Mouse (Mus musculus) C2C12 (cell line): Measurements from ENCODE around the gene Srrm3. TPM values are rescaled to one million over a fixed set of nuclear protein-coding genes. Genes with fewer than 3 reads are reported as not detected.

ENCODE experiments used
- H3K27me3 ChIP-seq: one replicate; pipeline ENCODE4 v1.6.1; 2011; ENCODE audit not compliant: control insufficient read depth, insufficient read depth, insufficient read length
- H3K36me3 ChIP-seq: one replicate; pipeline ENCODE4 v1.6.1; 2011; ENCODE audit not compliant: control insufficient read depth, insufficient read depth
- H3K4me3 ChIP-seq: one replicate; pipeline ENCODE4 v1.5.1; 2011; ENCODE audit warnings: mild to moderate bottlenecking, control low read depth; ENCODE audit not compliant: poor library complexity, insufficient read depth, severe bottlenecking
- H3K79me2 ChIP-seq: one replicate; pipeline ENCODE4 v1.6.1; 2011; ENCODE audit not compliant: control insufficient read depth, insufficient read depth
- H3K79me3 ChIP-seq: one replicate; pipeline ENCODE4 v1.6.1; 2011; ENCODE audit warnings: low read depth, control low read depth
- H3ac ChIP-seq: one replicate; pipeline ENCODE3; 2011; ENCODE audit warnings: low read depth; ENCODE audit not compliant: control insufficient read depth, insufficient read length
- CEBPB ChIP-seq: IDR thresholded peaks from one replicate; pipeline ENCODE4 v1.6.1; 2011; ENCODE audit warnings: low read depth, mild to moderate bottlenecking, control low read depth, moderate library complexity
- CTCF ChIP-seq: IDR thresholded peaks from one replicate; pipeline ENCODE4 v1.5.1; 2011; ENCODE audit not compliant: control insufficient read depth, insufficient read depth, insufficient read length
- FOSL1 ChIP-seq: IDR thresholded peaks from one replicate; pipeline ENCODE4 v1.8.0; 2011; ENCODE audit warnings: mild to moderate bottlenecking, low read length; ENCODE audit not compliant: poor library complexity, insufficient read depth, severe bottlenecking
- MAX ChIP-seq: IDR thresholded peaks from one replicate; pipeline ENCODE4 v1.6.1; 2011; ENCODE audit warnings: mild to moderate bottlenecking, control low read depth
- MYOD1 ChIP-seq: IDR thresholded peaks from one replicate; pipeline ENCODE4 v1.6.1; 2011; ENCODE audit warnings: low read depth; ENCODE audit not compliant: control insufficient read depth, insufficient read length
- MYOG ChIP-seq: IDR thresholded peaks from one replicate; pipeline ENCODE4 v1.6.1; 2011; ENCODE audit not compliant: control insufficient read depth, insufficient read length; ENCODE audit errors: extremely low read depth
- USF1 ChIP-seq: IDR thresholded peaks from one replicate; pipeline ENCODE4 v1.6.1; 2011; ENCODE audit warnings: low read depth, mild to moderate bottlenecking, control low read depth, moderate library complexity
- polyA plus RNA-seq: library from polyadenylated mRNA; unstranded; fragments of >200 nt; fragmentation: generic; extraction: Trizol; gene quantifications from one replicate; pipeline ENCODE4 v1.2.1, GENCODE M21; 2012; ENCODE audit warnings: missing spikeins

Srrm3 gene
- polyA plus RNA-seq, 1 experiment = not detected

- Histone ChIP-seq H3K36me3 (no peaks in the 10 kb centered on the region), H3K79me3 (no peaks in the 10 kb centered on the region), H3K27me3 (peaks cover 2% of the 10 kb centered on the region), H3ac (no peak overlapping the region), H3K4me3 (no peak overlapping the region), H3K79me2 (no peaks in the 10 kb centered on the region)
- no peak for TF ChIP-seq MYOD1
- no peak for TF ChIP-seq FOSL1
- TF ChIP-seq CTCF = no peak
- no peak for TF ChIP-seq MAX
- no peak for TF ChIP-seq USF1
- TF ChIP-seq CEBPB = no peak
- TF ChIP-seq MYOG = no peak
Measured at GRCm38 (mm10) chr5:135841651-135842050, 35.0 kb downstream of the Srrm3 start.

- no peak for TF ChIP-seq CEBPB
- no peak for TF ChIP-seq MYOD1
- no peak for TF ChIP-seq MYOG
- TF ChIP-seq CTCF = no peak
- TF ChIP-seq USF1 = no peak
- no peak for TF ChIP-seq MAX
- no peak for TF ChIP-seq FOSL1
- H3ac ChIP-seq = no peak overlapping the region
- no peaks in the 10 kb centered on the region for H3K36me3 ChIP-seq
- H3K79me2 ChIP-seq = no peaks in the 10 kb centered on the region
- H3K79me3 ChIP-seq = no peaks in the 10 kb centered on the region
- no peak overlapping the region for H3K4me3 ChIP-seq
- H3K27me3 ChIP-seq = peaks cover 9% of the 10 kb centered on the region
Measured at GRCm38 (mm10) chr5:135843418-135843817, 36.7 kb downstream of the Srrm3 start.

GRCm38 (mm10) chr5:135845676-135846320 lies 39.1 kb downstream of the Srrm3 start:
- no peaks in the 10 kb centered on the region for H3K79me2 ChIP-seq
- H3ac ChIP-seq = no peak overlapping the region
- H3K79me3 ChIP-seq = no peaks in the 10 kb centered on the region
- H3K4me3 ChIP-seq = no peak overlapping the region
- peaks cover 11% of the 10 kb centered on the region for H3K27me3 ChIP-seq
- H3K36me3 ChIP-seq = no peaks in the 10 kb centered on the region
- TF ChIP-seq FOSL1 (no peak), USF1 (no peak)

- no peaks in the 10 kb centered on the region for H3K79me2 ChIP-seq
- peaks cover 24% of the 10 kb centered on the region for H3K27me3 ChIP-seq
- TF ChIP-seq USF1 = no peak
- TF ChIP-seq CTCF = no peak
- no peak for TF ChIP-seq CEBPB
- TF ChIP-seq MAX = no peak
- TF ChIP-seq FOSL1 = no peak
- no peak for TF ChIP-seq MYOD1
- no peak for TF ChIP-seq MYOG
- no peak overlapping the region for H3K4me3 ChIP-seq
- no peaks in the 10 kb centered on the region for H3K36me3 ChIP-seq
- no peaks in the 10 kb centered on the region for H3K79me3 ChIP-seq
- no peak overlapping the region for H3ac ChIP-seq
Measured at GRCm38 (mm10) chr5:135847460-135847859, 40.8 kb downstream of the Srrm3 start.

GRCm38 (mm10) chr5:135847881-135848280 lies 41.2 kb downstream of the Srrm3 start:
- H3K4me3 ChIP-seq = no peak overlapping the region
- no peaks in the 10 kb centered on the region for H3K79me3 ChIP-seq
- H3K36me3 ChIP-seq = no peaks in the 10 kb centered on the region
- no peak for TF ChIP-seq CEBPB
- TF ChIP-seq MYOG = no peak
- TF ChIP-seq CTCF = no peak
- no peak for TF ChIP-seq MYOD1
- no peak for TF ChIP-seq FOSL1
- TF ChIP-seq USF1 = no peak
- TF ChIP-seq MAX = no peak
- H3K27me3 ChIP-seq = peaks cover 27% of the 10 kb centered on the region
- H3ac ChIP-seq = no peak overlapping the region
- H3K79me2 ChIP-seq = no peaks in the 10 kb centered on the region

GRCm38 (mm10) chr5:135851024-135851423 lies 44.3 kb downstream of the Srrm3 start:
- Histone ChIP-seq H3K36me3 (no peaks in the 10 kb centered on the region), H3K27me3 (peaks cover 45% of the 10 kb centered on the region), H3K79me2 (no peaks in the 10 kb centered on the region), H3ac (no peak overlapping the region), H3K79me3 (no peaks in the 10 kb centered on the region), H3K4me3 (no peak overlapping the region)
- TF ChIP-seq CTCF (no peak), MYOD1 (peak; percentile 67)
